Mouse (Mus musculus) spleen, postnatal 14 days (tissue): Measurements from ENCODE around the gene Gatc.
"Not testable (repeated sequence)": the region's sequence is repeated elsewhere in the genome, so short reads cannot be mapped to it uniquely, and the experiment has no call there.

ENCODE experiments used
- DNase-seq, 2 experiments: peaks; one replicate each; pipeline ENCODE4 v3.0.0; 2021 to 2022; ENCODE audit warnings: low spot score in 2 of 2

Gatc gene

GRCm38 (mm10) chr5:115340577-115341313 lies at the start of gene Gatc, which contains the start of gene Triap1:
Gene Gatc, minus strand, starts transcription at chr5:115341178.
Gene Triap1, plus strand, starts transcription at chr5:115341225.
- DNase-seq, result peak; percentile 76 to 84

GRCm38 (mm10) chr5:115378882-115379281 lies 37.9 kb upstream of the Gatc start:
- DNase-seq, result not testable (repeated sequence)

GRCm38 (mm10) chr5:115375436-115375835 lies 34.5 kb upstream of the Gatc start:
- DNase-seq, result no peak

GRCm38 (mm10) chr5:115374204-115374820 lies 33.3 kb upstream of the Gatc start:
- no peak for DNase-seq

- no peak for DNase-seq
These were observed 32.6 kb upstream of the Gatc start for GRCm38 (mm10) chr5:115373441-115374203.

GRCm38 (mm10) chr5:115371736-115372135 lies 30.8 kb upstream of the Gatc start:
- no peak for DNase-seq

GRCm38 (mm10) chr5:115364782-115365181 lies 23.8 kb upstream of the Gatc start:
- no peak for DNase-seq

GRCm38 (mm10) chr5:115362819-115363714 lies 22.1 kb upstream of the Gatc start:
- DNase-seq, result no peak

- DNase-seq, result no peak
These were observed 21.2 kb upstream of the Gatc start for GRCm38 (mm10) chr5:115362216-115362615.

GRCm38 (mm10) chr5:115359851-115360372 lies 18.9 kb upstream of the Gatc start:
- DNase-seq, result no peak

- DNase-seq, result no peak
These were observed 18.5 kb upstream of the Gatc start for GRCm38 (mm10) chr5:115359438-115359837.

GRCm38 (mm10) chr5:115358872-115359271 lies 17.9 kb upstream of the Gatc start:
- peak; percentile 64 to 82 for DNase-seq

- DNase-seq, result no peak
These were observed 14.1 kb upstream of the Gatc start for GRCm38 (mm10) chr5:115355070-115355469.

- no peak for DNase-seq
These were observed 10.4 kb upstream of the Gatc start for GRCm38 (mm10) chr5:115351348-115351747.

- no peak for DNase-seq
These were observed 8.2 kb upstream of the Gatc start for GRCm38 (mm10) chr5:115349225-115349555.

GRCm38 (mm10) chr5:115348546-115349224 lies 7.7 kb upstream of the Gatc start, which contains the start of gene Cox6a1:
Gene Cox6a1, minus strand, starts transcription at chr5:115348981.
- peak; percentile 98 to 99 for DNase-seq

GRCm38 (mm10) chr5:115347564-115347963 lies 6.6 kb upstream of the Gatc start:
- peak; percentile 75 to 85 for DNase-seq

GRCm38 (mm10) chr5:115341314-115342165 lies 562 bp upstream of the Gatc start:
- no peak for DNase-seq

GRCm38 (mm10) chr5:115340007-115340406 lies 971 bp downstream of the Gatc start:
- DNase-seq, result no peak

- DNase-seq, result no peak
These were observed 7.4 kb downstream of the Gatc start for GRCm38 (mm10) chr5:115333626-115334025.
